Mouse (Mus musculus): ENCODE data around the gene Tagln. TPM values are rescaled to one million over a fixed set of nuclear protein-coding genes. Genes with fewer than 3 reads are reported as not detected.

Tagln gene
- polyA plus RNA-seq (2017; shearing (Covaris generic)) = 1 to 10 TPM; 1.6 to 3.6 TPM

DNA sequence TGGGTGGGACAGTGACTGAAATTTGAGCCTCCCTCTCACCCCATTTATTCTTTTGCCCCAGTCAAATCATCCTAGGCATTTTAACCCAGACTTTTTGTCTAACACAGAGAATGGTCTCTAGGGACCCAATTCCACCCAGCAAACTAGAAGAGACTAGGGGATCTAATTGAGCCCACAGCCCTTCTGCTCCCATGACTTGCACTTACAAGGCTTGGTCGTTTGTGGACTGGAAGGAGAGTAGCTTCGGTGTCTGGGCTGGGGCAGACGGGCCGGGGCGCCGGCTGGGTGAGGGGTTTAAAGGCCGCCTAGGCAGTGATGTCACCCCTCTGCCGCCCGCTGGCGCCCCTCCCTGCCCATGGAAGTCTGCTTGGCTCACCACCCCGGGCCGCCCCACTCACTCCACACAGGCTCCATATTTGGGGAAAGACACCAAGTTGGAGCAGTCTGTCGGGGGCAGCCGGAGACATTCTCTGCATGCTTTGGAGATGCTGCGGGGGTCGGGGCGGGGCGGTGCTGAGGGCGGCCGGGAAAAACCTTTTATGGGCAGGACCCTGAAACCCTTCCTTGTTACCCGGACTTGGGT is at the start of gene Tagln:
Gene Tagln (minus strand): TSS at position 431 of the 583 bp plus-strand sequence.

DNA sequence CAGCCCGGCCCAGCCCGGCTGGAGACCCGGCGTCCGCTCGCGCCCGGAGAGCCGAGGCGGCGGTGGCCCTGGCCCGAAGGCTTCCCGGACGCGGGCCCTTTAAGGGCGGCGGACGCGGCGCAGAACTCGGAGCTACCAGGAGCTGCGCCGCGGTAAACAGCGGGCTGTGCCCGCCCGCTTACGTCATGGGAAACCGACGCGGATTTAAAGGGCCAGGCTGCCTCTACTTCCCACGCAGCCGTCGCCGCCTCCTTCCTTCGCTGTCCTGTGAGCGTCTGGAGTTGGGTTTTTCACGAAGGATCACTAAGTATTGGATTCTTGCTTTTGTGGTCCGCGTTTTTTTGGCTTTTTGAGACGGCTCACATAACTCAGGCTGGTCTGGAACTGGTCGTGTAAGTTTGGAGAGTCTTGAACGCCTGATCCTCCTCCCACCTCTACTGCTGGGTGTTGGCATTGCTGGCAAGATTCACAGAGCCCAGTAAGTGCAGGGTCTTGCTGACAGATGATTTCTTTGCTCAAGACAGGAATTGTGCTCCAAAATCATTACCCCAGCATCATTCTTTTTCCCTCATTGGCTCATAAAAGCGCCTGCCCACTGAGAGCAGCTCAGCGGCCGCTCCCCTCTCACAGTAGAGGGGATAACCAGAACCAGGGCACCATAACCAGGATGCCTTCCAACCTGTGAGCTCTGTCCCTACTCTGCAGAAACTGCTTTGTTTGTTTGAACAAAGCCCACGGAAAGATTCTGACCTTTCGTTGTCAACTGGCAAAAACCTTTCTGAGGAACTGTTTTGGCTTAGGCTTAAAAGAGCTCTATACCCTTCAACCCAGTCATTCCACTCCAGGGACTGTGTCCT is 19.5 kb upstream of the Tagln start, which contains the start of gene Sidt2:
Gene Sidt2 (minus strand): TSS at position 152 of the 857 bp plus-strand sequence.

DNA sequence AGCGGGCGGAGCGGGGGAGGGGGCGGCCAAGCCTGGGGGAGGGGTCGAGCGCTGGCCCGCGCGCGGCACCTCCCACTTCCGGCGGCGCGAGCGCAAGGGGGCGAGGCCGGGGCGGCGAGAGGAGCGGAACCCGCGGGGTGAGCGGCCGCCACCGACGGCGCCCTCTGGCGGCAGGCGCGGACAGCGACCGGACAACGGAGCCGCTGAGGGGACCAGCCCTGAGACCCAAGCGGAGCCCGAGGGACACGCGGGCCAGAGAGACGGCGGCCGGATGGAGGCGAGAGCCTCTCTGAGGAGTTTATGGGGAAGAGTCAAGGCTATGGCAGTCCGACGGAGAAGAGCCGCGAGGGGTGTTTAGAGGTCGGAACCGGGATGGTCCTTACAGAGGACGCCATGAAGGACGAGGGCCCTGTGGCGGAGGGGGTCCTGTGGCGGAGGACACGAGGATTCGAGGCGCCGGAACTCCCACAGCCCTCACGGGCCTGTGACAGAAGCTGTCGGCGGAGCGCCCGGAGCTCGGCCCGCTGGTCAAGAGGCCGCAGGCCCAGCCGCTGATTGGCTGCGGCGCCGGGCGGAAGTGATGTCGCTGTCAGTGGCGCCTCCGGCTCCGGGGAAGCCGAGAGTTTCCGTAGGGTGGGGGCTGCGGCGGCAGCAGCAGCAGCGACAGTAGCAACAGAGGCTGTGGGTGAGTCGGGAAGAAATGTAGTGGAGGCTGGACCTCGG is 29.3 kb downstream of the Tagln start, which contains the start of the genes Pcsk7 and Rnf214:
Gene Pcsk7 (plus strand): TSS at position 143 of the 723 bp plus-strand sequence.
Gene Rnf214 (minus strand): TSS at position 557 of the 723 bp plus-strand sequence.

Other genes starting within 250 kb of the Tagln start
- gene Cep164, start 107.4 kb downstream of the Tagln start, polyA plus RNA-seq (2017; shearing (Covaris generic)) = 10 to 100 TPM; 17.1 TPM
- gene Bace1, start 97.5 kb downstream of the Tagln start, polyA plus RNA-seq (2017; shearing (Covaris generic)) = 1 to 10 TPM; 4.0 to 7.9 TPM
- gene Pcsk7, start 29.6 kb downstream of the Tagln start, polyA plus RNA-seq (2017; shearing (Covaris generic)) = 10 to 100 TPM; 40.7 to 56.3 TPM
- 10 to 100 TPM; 35.3 to 38.2 TPM for gene Rnf214, start 29.1 kb downstream of the Tagln start, polyA plus RNA-seq (2017; shearing (Covaris generic))
- 100 to 1,000 TPM; 190 to 213 TPM for gene Sidt2, start 19.2 kb upstream of the Tagln start, polyA plus RNA-seq (2017; shearing (Covaris generic))
- gene Pafah1b2, start 76.6 kb upstream of the Tagln start, polyA plus RNA-seq (2017; shearing (Covaris generic)) = 10 to 100 TPM; 80.7 to 82.9 TPM
- gene Sik3, start 76.8 kb upstream of the Tagln start, polyA plus RNA-seq (2017; shearing (Covaris generic)) = 10 to 100 TPM; 20.8 to 34.2 TPM

All from inflammation-experienced regulatory T-cells (primary cell).